Mouse (Mus musculus) liver, embryonic 14.5 days (tissue): ENCODE data around the gene Foxi3. TPM values are rescaled to one million over a fixed set of nuclear protein-coding genes. Genes with fewer than 3 reads are reported as not detected.

Experiments used
- ATAC-seq: fragments of 200-750 bp; cut with Nextera tagmentation; 2 replicates; pipeline ENCODE4 v1.8.0; 2017; ENCODE audit warnings: moderate number of reproducible peaks, mild to moderate bottlenecking, moderate library complexity; ENCODE audit not compliant: insufficient read depth
- DNase-seq, 3 experiments: peaks; one replicate each; pipeline ENCODE4 v3.0.0-alpha.2; 2012 to 2013; ENCODE audit warnings: low read depth in 3 of 3, low spot score in 3 of 3
- H3K27ac ChIP-seq: fragments of 300-500 bp; sonication (generic); 2 replicates; pipeline ENCODE4 v1.5.1; 2014; ENCODE audit warnings: moderate library complexity, mild to moderate bottlenecking, control low read depth, inconsistent platforms
- H3K27me3 ChIP-seq: fragments of 300-500 bp; sonication (generic); 2 replicates; pipeline ENCODE4 v1.6.1; 2014; ENCODE audit warnings: mild to moderate bottlenecking, low read length, moderate library complexity; ENCODE audit not compliant: control insufficient read depth, insufficient read depth
- H3K36me3 ChIP-seq: fragments of 300-500 bp; sonication (generic); replicated peaks from 2 replicates; pipeline ENCODE4 v1.6.1; 2014; ENCODE audit warnings: low read depth; ENCODE audit not compliant: control insufficient read depth, insufficient read depth
- H3K4me1 ChIP-seq, 2 experiments: fragments of 200-500 bp in 1 of 2; fragments of 300-500 bp in 1 of 2; sonication (generic) in 1 of 2; replicated peaks; 2 replicates each; pipeline ENCODE4 v1.6.1; 2012 to 2014; ENCODE audit warnings: antibody characterized with exemption in 1 of 2, inconsistent platforms in 1 of 2, low read length in 1 of 2; ENCODE audit not compliant: control insufficient read depth in 2 of 2, insufficient read depth in 2 of 2
- H3K4me2 ChIP-seq: fragments of 300-500 bp; sonication (generic); 2 replicates; pipeline ENCODE4 v1.6.1; 2014; ENCODE audit warnings: low read depth, mild to moderate bottlenecking, control low read depth, moderate library complexity
- H3K4me3 ChIP-seq, 2 experiments: fragments of 200-500 bp in 1 of 2; fragments of 300-500 bp in 1 of 2; sonication (generic) in 1 of 2; 2 replicates each; pipeline ENCODE4 v1.5.1; 2012 to 2014; ENCODE audit warnings: low read depth in 2 of 2, low read length in 2 of 2, mild to moderate bottlenecking in 2 of 2, control low read depth in 1 of 2, inconsistent platforms in 1 of 2, moderate library complexity in 1 of 2; ENCODE audit not compliant: insufficient read depth in 1 of 2
- H3K9ac ChIP-seq: fragments of 300-500 bp; sonication (generic); replicated peaks from 2 replicates; pipeline ENCODE4 v1.6.1; 2014; ENCODE audit warnings: mild to moderate bottlenecking, control low read depth, moderate library complexity
- H3K9me3 ChIP-seq: fragments of 300-500 bp; sonication (generic); 2 replicates; pipeline ENCODE4 v1.6.1; 2016; ENCODE audit warnings: low read length, mixed read lengths; ENCODE audit not compliant: control insufficient read depth
- CTCF ChIP-seq: IDR thresholded peaks from 2 replicates; pipeline ENCODE4 v1.5.1; 2016; ENCODE audit warnings: antibody characterized with exemption, low read depth, control low read depth
- EP300 ChIP-seq: IDR thresholded peaks from 2 replicates; pipeline ENCODE4 v1.6.1; 2016; ENCODE audit warnings: antibody characterized with exemption, low read depth
- WGBS: fragments of 180-500 bp; shearing (Covaris S2); extraction: QIAGEN DNeasy Blood & Tissue Kit; methylation state at CpG from one replicate; pipeline ENCODE4 v1.1.7; 2014; ENCODE audit not compliant: insufficient replicate concordance; 5-methylcytosine and 5-hydroxymethylcytosine counted together
- polyA plus RNA-seq, 2 experiments: library from polyadenylated mRNA; depleted of rRNA in 1 of 2; stranded (reverse) in 1 of 2; unstranded in 1 of 2; fragments of >200 nt; fragmentation: Nextera tagmentation in 1 of 2; extraction: Ambion mirVana in 1 of 2; gene quantifications; 2 replicates each; pipeline versions ENCODE4 v1.2.1 to v1.2.3; 2012 to 2014

Foxi3 gene
- polyA plus RNA-seq, 2 experiments, result not detected

- H3K27ac ChIP-seq, result no peak overlapping the region
- TF ChIP-seq CTCF, result no peak
- TF ChIP-seq EP300, result no peak
Measured at GRCm38 (mm10) chr6:70982416-70982815, 26.1 kb downstream of the Foxi3 start.

GRCm38 (mm10) chr6:70986683-70987082, 30.4 kb downstream of the Foxi3 start:
- no peak overlapping the region for H3K4me2 ChIP-seq
- H3K27ac ChIP-seq, result no peak overlapping the region
- no peaks in the 10 kb centered on the region for H3K4me1 ChIP-seq
- no peaks in the 10 kb centered on the region for H3K9me3 ChIP-seq
- 64% methylated on average over 8 of the region's 8 CpGs for WGBS
- H3K9ac ChIP-seq, result no peak overlapping the region
- ATAC-seq (no peak), DNase-seq (no peak)
- H3K36me3 ChIP-seq, result no peaks in the 10 kb centered on the region
- TF ChIP-seq CTCF (no peak), EP300 (no peak)
- no peak overlapping the region for H3K4me3 ChIP-seq
- no peaks in the 10 kb centered on the region for H3K27me3 ChIP-seq

More at GRCm38 (mm10) chr6:70982416-70982815, 26.1 kb downstream of the Foxi3 start:
- no peak overlapping the region for H3K9ac ChIP-seq
- 19% methylated on average over 1 of the region's 1 CpGs for WGBS
- no peaks in the 10 kb centered on the region for H3K4me1 ChIP-seq
- DNase-seq (no peak), ATAC-seq (no peak)
- no peak overlapping the region for H3K4me2 ChIP-seq
- H3K4me3 ChIP-seq, result no peak overlapping the region
- H3K27me3 ChIP-seq, result no peaks in the 10 kb centered on the region
- H3K9me3 ChIP-seq, result no peaks in the 10 kb centered on the region
- H3K36me3 ChIP-seq, result no peaks in the 10 kb centered on the region

- no peak overlapping the region for H3K4me3 ChIP-seq
- no peaks in the 10 kb centered on the region for H3K9me3 ChIP-seq
- no peak for DNase-seq
- no peaks in the 10 kb centered on the region for H3K27me3 ChIP-seq
- TF ChIP-seq EP300, result no peak
- no peak for TF ChIP-seq CTCF
- H3K4me2 ChIP-seq, result no peak overlapping the region
- H3K4me1 ChIP-seq, result no peaks in the 10 kb centered on the region
- no peaks in the 10 kb centered on the region for H3K36me3 ChIP-seq
- H3K9ac ChIP-seq, result no peak overlapping the region
- ATAC-seq, result no peak
- H3K27ac ChIP-seq, result no peak overlapping the region
- 63% methylated on average over 4 of the region's 4 CpGs for WGBS
Measured at GRCm38 (mm10) chr6:70996123-70996723, 39.9 kb downstream of the Foxi3 start.

- 70% methylated on average over 2 of the region's 2 CpGs for WGBS
- no peak for ATAC-seq
Measured at GRCm38 (mm10) chr6:71002656-71003055, 46.3 kb downstream of the Foxi3 start.

GRCm38 (mm10) chr6:71004161-71004560, 47.8 kb downstream of the Foxi3 start:
- no peaks in the 10 kb centered on the region for H3K27me3 ChIP-seq
- no peak overlapping the region for H3K9ac ChIP-seq

More at GRCm38 (mm10) chr6:71002656-71003055, 46.3 kb downstream of the Foxi3 start:
- Histone ChIP-seq H3K27ac (no peak overlapping the region), H3K4me1 (no peaks in the 10 kb centered on the region), H3K36me3 (no peaks in the 10 kb centered on the region), H3K27me3 (no peaks in the 10 kb centered on the region), H3K4me2 (no peak overlapping the region), H3K9me3 (no peaks in the 10 kb centered on the region), H3K4me3 (no peak overlapping the region), H3K9ac (no peak overlapping the region)
- no peak for TF ChIP-seq CTCF
- TF ChIP-seq EP300, result no peak
- DNase-seq, result no peak

More at GRCm38 (mm10) chr6:71004161-71004560, 47.8 kb downstream of the Foxi3 start:
- ATAC-seq (no peak), DNase-seq (no peak)
- Histone ChIP-seq H3K36me3 (no peaks in the 10 kb centered on the region), H3K27ac (no peak overlapping the region), H3K4me2 (no peak overlapping the region), H3K4me3 (no peak overlapping the region), H3K4me1 (no peaks in the 10 kb centered on the region), H3K9me3 (no peaks in the 10 kb centered on the region)
- TF ChIP-seq CTCF (no peak), EP300 (no peak)
- WGBS, result 53% methylated on average over 2 of the region's 2 CpGs

Other genes with a start within 250 kb of the Foxi3 start
- gene Rpia, start 164.3 kb upstream of the Foxi3 start, polyA plus RNA-seq (2012; rRNA removed), result 24.4 and 36.7 TPM in 2 replicates
- gene Rpia, start 164.3 kb upstream of the Foxi3 start, polyA plus RNA-seq (2014; fragmentation: Nextera tagmentation; extraction: Ambion mirVana), result 4.5 and 4.7 TPM in 2 replicates
- gene Eif2ak3, start 112.0 kb upstream of the Foxi3 start, polyA plus RNA-seq (2012; rRNA removed), result 3.2 and 3.3 TPM in 2 replicates
- gene Eif2ak3, start 112.0 kb upstream of the Foxi3 start, polyA plus RNA-seq (2014; fragmentation: Nextera tagmentation; extraction: Ambion mirVana), result 2.3 and 2.5 TPM in 2 replicates
- gene Tex37, start 37.6 kb upstream of the Foxi3 start, polyA plus RNA-seq (2012; rRNA removed), result not detected in 2 replicates
- gene Tex37, start 37.6 kb upstream of the Foxi3 start, polyA plus RNA-seq (2014; fragmentation: Nextera tagmentation; extraction: Ambion mirVana), result not detected in 2 replicates
- 4.7 and 5.4 TPM in 2 replicates for gene Thnsl2, start 187.9 kb downstream of the Foxi3 start, polyA plus RNA-seq (2012; rRNA removed)
- 11.5 and 11.8 TPM in 2 replicates for gene Thnsl2, start 187.9 kb downstream of the Foxi3 start, polyA plus RNA-seq (2014; fragmentation: Nextera tagmentation; extraction: Ambion mirVana)
- gene Fabp1, start 243.3 kb downstream of the Foxi3 start, polyA plus RNA-seq (2012; rRNA removed), result 84.6 and 179 TPM in 2 replicates
- gene Fabp1, start 243.3 kb downstream of the Foxi3 start, polyA plus RNA-seq (2014; fragmentation: Nextera tagmentation; extraction: Ambion mirVana), result 356 and 360 TPM in 2 replicates